Mouse (Mus musculus): ENCODE measurements around the gene Pnpo.

The Pnpo gene

GRCm38 (mm10) chr11:96935872-96936650, 7.7 kb downstream of the Pnpo start:
- DNase-seq, result no peak

GRCm38 (mm10) chr11:96934921-96935356, 8.8 kb downstream of the Pnpo start:
- no peak for DNase-seq

- no peak for DNase-seq
Observed at GRCm38 (mm10) chr11:96933562-96934276, 10.1 kb downstream of the Pnpo start.

GRCm38 (mm10) chr11:96931327-96932062, 12.3 kb downstream of the Pnpo start:
- DNase-seq, result no peak

- no peak for DNase-seq
Observed at GRCm38 (mm10) chr11:96929766-96930331, 13.9 kb downstream of the Pnpo start.

- no peak for DNase-seq
Observed at GRCm38 (mm10) chr11:96929096-96929765, 14.6 kb downstream of the Pnpo start.

GRCm38 (mm10) chr11:96928691-96929090, 15.1 kb downstream of the Pnpo start:
- no peak for DNase-seq

- no peak for DNase-seq
Observed at GRCm38 (mm10) chr11:96928088-96928487, 15.7 kb downstream of the Pnpo start, which contains the start of gene Prr15l. Gene Prr15l, plus strand, starts transcription at chr11:96928104.

- DNase-seq, result no peak
Observed at GRCm38 (mm10) chr11:96926587-96926986, 17.2 kb downstream of the Pnpo start.

- DNase-seq, result no peak
Observed at GRCm38 (mm10) chr11:96925469-96926148, 18.2 kb downstream of the Pnpo start.

- no peak for DNase-seq
Observed at GRCm38 (mm10) chr11:96924861-96925260, 18.9 kb downstream of the Pnpo start.

GRCm38 (mm10) chr11:96919003-96919402, 24.8 kb downstream of the Pnpo start:
- DNase-seq, result no peak

GRCm38 (mm10) chr11:96917415-96917814, 26.4 kb downstream of the Pnpo start:
- no peak for DNase-seq

- DNase-seq, result no peak
Observed at GRCm38 (mm10) chr11:96916885-96917396, 26.8 kb downstream of the Pnpo start.

GRCm38 (mm10) chr11:96916044-96916884, 27.5 kb downstream of the Pnpo start, which contains the start of gene Cdk5rap3:
Gene Cdk5rap3, minus strand, starts transcription at chr11:96916496.
- peak; percentile 100 for DNase-seq

- DNase-seq, result peak; percentile 66
Observed at GRCm38 (mm10) chr11:96912682-96913081, 31.1 kb downstream of the Pnpo start.

GRCm38 (mm10) chr11:96910003-96910402, 33.8 kb downstream of the Pnpo start:
- DNase-seq, result peak; percentile 74

GRCm38 (mm10) chr11:96908594-96908993, 35.2 kb downstream of the Pnpo start:
- DNase-seq, result no peak

GRCm38 (mm10) chr11:96906431-96907161, 37.2 kb downstream of the Pnpo start:
- DNase-seq, result no peak

Data from thymus, postnatal 25 days (tissue).